Mouse (Mus musculus): ENCODE measurements at regions not wholly inside any gene's neighbourhood (a gene's known extent, or its start where the extent isn't known, plus 50 kb on each side); places are given as distances from the start of the nearest gene placed in this dataset.

- Histone ChIP-seq H3K4me1 (replicated peaks; ENCODE audit: control insufficient read depth in 2 of 2, insufficient read depth in 2 of 2, low read length in 1 of 2) (no peaks in the 10 kb centered on the region), H3K27ac (no peak overlapping the region), H3K9ac (replicated peaks) (no peak overlapping the region), H3K4me2 (ENCODE audit: low read depth) (no peak overlapping the region), H3K36me3 (replicated peaks; ENCODE audit: control insufficient read depth, insufficient read depth, low read depth) (no peaks in the 10 kb centered on the region), H3K4me3 (ENCODE audit: insufficient read depth in 1 of 2, low read depth in 2 of 2, low read length in 2 of 2) (no peak overlapping the region), H3K9me3 (ENCODE audit: control insufficient read depth, low read length) (no peaks in the 10 kb centered on the region), H3K27me3 (ENCODE audit: control insufficient read depth, insufficient read depth, low read length) (no peaks in the 10 kb centered on the region)
- DNase-seq (ENCODE audit: low read depth in 3 of 3, low spot score in 3 of 3): no peak
- no peak for TF ChIP-seq EP300 (IDR thresholded peaks at IDR 0.05; ENCODE audit: low read depth)
- no peak for TF ChIP-seq CTCF (IDR thresholded peaks at IDR 0.05; ENCODE audit: low read depth)
- ATAC-seq (ENCODE audit: insufficient read depth): no peak
Measured at GRCm38 (mm10) chrX:68554031-68554430, 124.3 kb upstream of the Fmr1 start.

- DNase-seq (ENCODE audit: low read depth in 3 of 3, low spot score in 3 of 3): no peak
- H3K27me3 ChIP-seq (ENCODE audit: control insufficient read depth, insufficient read depth, low read length): no peaks in the 10 kb centered on the region
- no peak overlapping the region for H3K9ac ChIP-seq (replicated peaks)
- no peaks in the 10 kb centered on the region for H3K4me1 ChIP-seq (replicated peaks; ENCODE audit: control insufficient read depth in 2 of 2, insufficient read depth in 2 of 2, low read length in 1 of 2)
- H3K4me3 ChIP-seq (ENCODE audit: insufficient read depth in 1 of 2, low read depth in 2 of 2, low read length in 2 of 2): no peak overlapping the region
- no peak for ATAC-seq (ENCODE audit: insufficient read depth)
- H3K4me2 ChIP-seq (ENCODE audit: low read depth): no peak overlapping the region
- no peaks in the 10 kb centered on the region for H3K9me3 ChIP-seq (ENCODE audit: control insufficient read depth, low read length)
- H3K27ac ChIP-seq: no peak overlapping the region
- TF ChIP-seq EP300 (IDR thresholded peaks at IDR 0.05; ENCODE audit: low read depth) (no peak), CTCF (IDR thresholded peaks at IDR 0.05; ENCODE audit: low read depth) (no peak)
- 52% methylated on average over 2 of the region's 2 CpGs for WGBS (ENCODE audit: insufficient replicate concordance)
- no peaks in the 10 kb centered on the region for H3K36me3 ChIP-seq (replicated peaks; ENCODE audit: control insufficient read depth, insufficient read depth, low read depth)
Measured at GRCm38 (mm10) chrX:68557717-68558116, 120.6 kb upstream of the Fmr1 start.

DNA sequence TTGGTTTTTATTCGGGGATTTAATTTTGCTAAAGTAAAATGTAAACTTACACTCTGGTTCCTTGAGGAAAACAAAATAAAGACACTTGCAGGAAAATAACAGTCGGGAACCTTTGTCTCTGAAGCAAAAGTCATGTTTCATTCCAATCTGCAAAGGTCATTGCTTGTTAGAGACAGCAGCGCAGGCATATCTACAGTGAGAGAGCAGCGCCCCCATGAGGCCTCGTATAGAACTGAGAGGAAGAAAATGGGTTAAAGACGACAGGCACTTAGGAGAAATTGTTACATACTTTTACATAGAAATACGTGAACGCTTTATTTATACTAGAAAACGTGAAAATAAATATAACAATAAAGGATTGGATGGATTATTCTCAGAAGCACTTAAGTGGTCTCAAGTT, 93.1 kb upstream of the Fmr1 start:
- no peaks in the 10 kb centered on the region for H3K9me3 ChIP-seq (ENCODE audit: control insufficient read depth, low read length)
- DNase-seq (ENCODE audit: low read depth in 3 of 3, low spot score in 3 of 3) (no peak), ATAC-seq (ENCODE audit: insufficient read depth) (no peak)
- peak; percentile 12; the same call in 1 of the 2 replicates for TF ChIP-seq CTCF (IDR thresholded peaks at IDR 0.05; ENCODE audit: low read depth)
- TF ChIP-seq EP300 (IDR thresholded peaks at IDR 0.05; ENCODE audit: low read depth): no peak
- no peaks in the 10 kb centered on the region for H3K4me1 ChIP-seq (replicated peaks; ENCODE audit: control insufficient read depth in 2 of 2, insufficient read depth in 2 of 2, low read length in 1 of 2)
- 15% methylated on average over 9 of the region's 9 CpGs for WGBS (ENCODE audit: insufficient replicate concordance)
- H3K4me3 ChIP-seq (ENCODE audit: insufficient read depth in 1 of 2, low read depth in 2 of 2, low read length in 2 of 2): no peak overlapping the region
- H3K9ac ChIP-seq (replicated peaks): no peak overlapping the region
- no peaks in the 10 kb centered on the region for H3K36me3 ChIP-seq (replicated peaks; ENCODE audit: control insufficient read depth, insufficient read depth, low read depth)
- no peaks in the 10 kb centered on the region for H3K27me3 ChIP-seq (ENCODE audit: control insufficient read depth, insufficient read depth, low read length)
- no peak overlapping the region for H3K4me2 ChIP-seq (ENCODE audit: low read depth)
- H3K27ac ChIP-seq: no peak overlapping the region

- DNase-seq (ENCODE audit: low read depth in 3 of 3, low spot score in 3 of 3) (no peak), ATAC-seq (ENCODE audit: insufficient read depth) (no peak)
- no peak overlapping the region for H3K4me2 ChIP-seq (ENCODE audit: low read depth)
- 55% methylated on average over 3 of the region's 3 CpGs for WGBS (ENCODE audit: insufficient replicate concordance)
- H3K27ac ChIP-seq: no peak overlapping the region
- no peaks in the 10 kb centered on the region for H3K27me3 ChIP-seq (ENCODE audit: control insufficient read depth, insufficient read depth, low read length)
- no peaks in the 10 kb centered on the region for H3K36me3 ChIP-seq (replicated peaks; ENCODE audit: control insufficient read depth, insufficient read depth, low read depth)
- no peaks in the 10 kb centered on the region for H3K4me1 ChIP-seq (replicated peaks; ENCODE audit: control insufficient read depth in 2 of 2, insufficient read depth in 2 of 2, low read length in 1 of 2)
- H3K9me3 ChIP-seq (ENCODE audit: control insufficient read depth, low read length): no peaks in the 10 kb centered on the region
- H3K9ac ChIP-seq (replicated peaks): no peak overlapping the region
- H3K4me3 ChIP-seq (ENCODE audit: insufficient read depth in 1 of 2, low read depth in 2 of 2, low read length in 2 of 2): no peak overlapping the region
- TF ChIP-seq CTCF (IDR thresholded peaks at IDR 0.05; ENCODE audit: low read depth): no peak
- no peak for TF ChIP-seq EP300 (IDR thresholded peaks at IDR 0.05; ENCODE audit: low read depth)
Measured at GRCm38 (mm10) chrX:68622141-68622540, 56.2 kb upstream of the Fmr1 start.

Data from liver, embryonic 14.5 days (tissue).